Mouse (Mus musculus) liver, embryonic 14.5 days (tissue): ENCODE results near the gene Depdc1b. TPM values are rescaled to one million over a fixed set of nuclear protein-coding genes. Genes with fewer than 3 reads are reported as not detected.

Experiments
- ATAC-seq: fragments of 200-750 bp; cut with Nextera tagmentation; 2 replicates; pipeline ENCODE4 v1.8.0; 2017; ENCODE audit warnings: moderate number of reproducible peaks, mild to moderate bottlenecking, moderate library complexity; ENCODE audit not compliant: insufficient read depth
- DNase-seq, 3 experiments: peaks; one replicate each; pipeline ENCODE4 v3.0.0-alpha.2; 2012 to 2013; ENCODE audit warnings: low read depth in 3 of 3, low spot score in 3 of 3
- H3K27ac ChIP-seq: fragments of 300-500 bp; sonication (generic); 2 replicates; pipeline ENCODE4 v1.5.1; 2014; ENCODE audit warnings: moderate library complexity, mild to moderate bottlenecking, control low read depth, inconsistent platforms
- H3K27me3 ChIP-seq: fragments of 300-500 bp; sonication (generic); 2 replicates; pipeline ENCODE4 v1.6.1; 2014; ENCODE audit warnings: mild to moderate bottlenecking, low read length, moderate library complexity; ENCODE audit not compliant: control insufficient read depth, insufficient read depth
- H3K36me3 ChIP-seq: fragments of 300-500 bp; sonication (generic); replicated peaks from 2 replicates; pipeline ENCODE4 v1.6.1; 2014; ENCODE audit warnings: low read depth; ENCODE audit not compliant: control insufficient read depth, insufficient read depth
- H3K4me1 ChIP-seq, 2 experiments: fragments of 200-500 bp in 1 of 2; fragments of 300-500 bp in 1 of 2; sonication (generic) in 1 of 2; replicated peaks; 2 replicates each; pipeline ENCODE4 v1.6.1; 2012 to 2014; ENCODE audit warnings: antibody characterized with exemption in 1 of 2, inconsistent platforms in 1 of 2, low read length in 1 of 2; ENCODE audit not compliant: control insufficient read depth in 2 of 2, insufficient read depth in 2 of 2
- H3K4me2 ChIP-seq: fragments of 300-500 bp; sonication (generic); 2 replicates; pipeline ENCODE4 v1.6.1; 2014; ENCODE audit warnings: low read depth, mild to moderate bottlenecking, control low read depth, moderate library complexity
- H3K4me3 ChIP-seq, 2 experiments: fragments of 200-500 bp in 1 of 2; fragments of 300-500 bp in 1 of 2; sonication (generic) in 1 of 2; 2 replicates each; pipeline ENCODE4 v1.5.1; 2012 to 2014; ENCODE audit warnings: low read depth in 2 of 2, low read length in 2 of 2, mild to moderate bottlenecking in 2 of 2, control low read depth in 1 of 2, inconsistent platforms in 1 of 2, moderate library complexity in 1 of 2; ENCODE audit not compliant: insufficient read depth in 1 of 2
- H3K9ac ChIP-seq: fragments of 300-500 bp; sonication (generic); replicated peaks from 2 replicates; pipeline ENCODE4 v1.6.1; 2014; ENCODE audit warnings: mild to moderate bottlenecking, control low read depth, moderate library complexity
- H3K9me3 ChIP-seq: fragments of 300-500 bp; sonication (generic); 2 replicates; pipeline ENCODE4 v1.6.1; 2016; ENCODE audit warnings: low read length, mixed read lengths; ENCODE audit not compliant: control insufficient read depth
- CTCF ChIP-seq: IDR thresholded peaks from 2 replicates; pipeline ENCODE4 v1.5.1; 2016; ENCODE audit warnings: antibody characterized with exemption, low read depth, control low read depth
- EP300 ChIP-seq: IDR thresholded peaks from 2 replicates; pipeline ENCODE4 v1.6.1; 2016; ENCODE audit warnings: antibody characterized with exemption, low read depth
- WGBS: fragments of 180-500 bp; shearing (Covaris S2); extraction: QIAGEN DNeasy Blood & Tissue Kit; methylation state at CpG from one replicate; pipeline ENCODE4 v1.1.7; 2014; ENCODE audit not compliant: insufficient replicate concordance; 5-methylcytosine and 5-hydroxymethylcytosine counted together
- polyA plus RNA-seq, 2 experiments: library from polyadenylated mRNA; depleted of rRNA in 1 of 2; stranded (reverse) in 1 of 2; unstranded in 1 of 2; fragments of >200 nt; fragmentation: Nextera tagmentation in 1 of 2; extraction: Ambion mirVana in 1 of 2; gene quantifications; 2 replicates each; pipeline versions ENCODE4 v1.2.1 to v1.2.3; 2012 to 2014

Gene Depdc1b
- polyA plus RNA-seq, 2 experiments = 9.5 to 11.0 TPM

DNA sequence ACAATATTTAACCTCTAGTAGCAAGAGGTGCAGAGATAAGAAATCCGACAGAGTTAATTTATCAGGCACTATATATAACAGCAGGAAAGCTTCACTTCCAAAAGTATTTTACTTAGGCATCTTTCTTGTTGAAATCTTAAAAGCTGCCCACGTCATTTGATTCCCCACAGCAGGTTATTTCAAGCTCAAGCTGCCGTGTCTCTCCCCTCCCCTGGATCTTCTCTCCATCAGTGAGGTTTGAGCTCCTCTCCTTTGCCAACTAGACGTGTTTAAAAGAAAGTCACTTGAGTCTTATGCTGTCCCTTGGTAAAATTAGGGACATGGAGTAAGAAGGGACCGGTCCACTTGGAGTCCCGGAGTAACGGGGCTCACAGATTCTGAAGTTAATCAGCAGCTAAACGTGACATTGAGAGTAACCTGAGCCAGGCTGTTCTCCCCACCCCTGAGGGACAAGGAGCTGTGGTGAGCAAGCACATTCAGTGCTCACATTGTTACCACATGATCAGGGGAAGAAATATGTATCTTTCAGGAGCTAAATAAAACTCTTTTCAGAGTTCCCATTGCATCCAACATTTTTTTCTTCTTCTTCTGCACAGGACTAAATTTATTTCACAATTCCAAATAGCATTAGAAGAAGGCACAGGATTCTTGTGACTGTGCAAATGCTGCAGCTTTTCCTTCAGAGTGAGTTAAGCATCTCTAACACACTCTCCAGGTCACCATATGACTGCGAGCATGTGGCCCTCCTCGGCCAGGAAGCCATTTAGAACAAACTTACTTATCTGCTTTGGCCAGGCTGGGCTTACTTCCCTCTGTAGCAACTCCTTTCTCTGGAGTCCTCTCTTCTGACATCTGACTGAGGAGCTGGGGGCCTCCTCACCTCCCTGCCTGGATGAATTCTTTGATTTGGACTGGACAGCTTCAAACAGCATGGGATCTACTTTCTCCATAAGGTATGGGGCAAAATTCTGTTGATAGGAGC is 133.3 kb downstream of the Depdc1b start, which contains the start of gene Pde4d:
Pde4d (plus strand) TSS at position 833 of the 982 bp plus-strand sequence.
- peak; percentile 58; the same call in 1 of the 2 replicates for ATAC-seq
- WGBS = 6% methylated on average over 10 of the region's 10 CpGs
- TF ChIP-seq CTCF (no peak), EP300 (no peak)

GRCm38 (mm10) chr13:108451122-108451521 is 135.0 kb downstream of the Depdc1b start:
- DNase-seq (no peak), ATAC-seq (no peak)
- 40% methylated on average over 2 of the region's 2 CpGs for WGBS
- Histone ChIP-seq H3K4me2 (no peak overlapping the region), H3K27me3 (no peaks in the 10 kb centered on the region), H3K27ac (no peak overlapping the region), H3K4me1 (peaks cover 0 to 9% of the 10 kb centered on the region in 2 experiments; a peak in 2 of 4 replicates), H3K9me3 (no peaks in the 10 kb centered on the region), H3K36me3 (no peaks in the 10 kb centered on the region), H3K9ac (no peak overlapping the region), H3K4me3 (no peak overlapping the region)
- TF ChIP-seq CTCF = no peak
- no peak for TF ChIP-seq EP300

More for the DNA sequence above, 133.3 kb downstream of the Depdc1b start, which contains the start of gene Pde4d:
- H3K4me3 ChIP-seq = no peak within 1 kb of the TSS
- peak within 1 kb of the TSS; percentile 18 for H3K4me2 ChIP-seq
- no peak for DNase-seq
- peaks cover 0 to 9% of the 10 kb centered on the region in 2 experiments; a peak in 2 of 4 replicates for H3K4me1 ChIP-seq
- no peaks in the 10 kb centered on the region for H3K9me3 ChIP-seq
- no peaks in the 10 kb centered on the region for H3K27me3 ChIP-seq
- no peak within 1 kb of the TSS for H3K27ac ChIP-seq
- H3K36me3 ChIP-seq = no peaks in the 10 kb centered on the region
- no peak within 1 kb of the TSS for H3K9ac ChIP-seq

GRCm38 (mm10) chr13:108453064-108453919 is 137.2 kb downstream of the Depdc1b start:
- no peak overlapping the region for H3K4me3 ChIP-seq
- ATAC-seq (no peak), DNase-seq (no peak)
- no peak overlapping the region for H3K4me2 ChIP-seq
- H3K36me3 ChIP-seq = no peaks in the 10 kb centered on the region
- H3K4me1 ChIP-seq = peaks cover 0 to 9% of the 10 kb centered on the region in 2 experiments; a peak in 2 of 4 replicates
- TF ChIP-seq CTCF = no peak
- TF ChIP-seq EP300 = no peak
- H3K27me3 ChIP-seq = no peaks in the 10 kb centered on the region
- no peak overlapping the region for H3K9ac ChIP-seq
- H3K9me3 ChIP-seq = no peaks in the 10 kb centered on the region
- H3K27ac ChIP-seq = no peak overlapping the region
- 27% methylated on average over 6 of the region's 6 CpGs for WGBS

Other genes with a start within 250 kb of the Depdc1b start
- gene Ndufaf2, start 157.7 kb upstream of the Depdc1b start, polyA plus RNA-seq (2012; rRNA removed) = 6.4 and 21.6 TPM in 2 replicates
- 33.6 and 33.8 TPM in 2 replicates for gene Ndufaf2, start 157.7 kb upstream of the Depdc1b start, polyA plus RNA-seq (2014; fragmentation: Nextera tagmentation; extraction: Ambion mirVana)
- gene Ercc8, start 157.6 kb upstream of the Depdc1b start, polyA plus RNA-seq (2012; rRNA removed) = 4.6 and 5.6 TPM in 2 replicates
- gene Ercc8, start 157.6 kb upstream of the Depdc1b start, polyA plus RNA-seq (2014; fragmentation: Nextera tagmentation; extraction: Ambion mirVana) = 7.8 and 8.8 TPM in 2 replicates
- 0.37 and 0.51 TPM in 2 replicates for gene Elovl7, start 101.9 kb upstream of the Depdc1b start, polyA plus RNA-seq (2012; rRNA removed)
- gene Elovl7, start 101.9 kb upstream of the Depdc1b start, polyA plus RNA-seq (2014; fragmentation: Nextera tagmentation; extraction: Ambion mirVana) = 1.8 and 2.0 TPM in 2 replicates
- gene Pde4d, start 133.6 kb downstream of the Depdc1b start, polyA plus RNA-seq (2012; rRNA removed) = 4.2 and 4.9 TPM in 2 replicates
- 8.6 and 10.2 TPM in 2 replicates for gene Pde4d, start 133.6 kb downstream of the Depdc1b start, polyA plus RNA-seq (2014; fragmentation: Nextera tagmentation; extraction: Ambion mirVana)